ENCODE assay signal across 1 mouse cellular context in genomic region chr9:124425411-124425885, GRCm38 (mm10).
TF ChIP-seq lines count a peak whose summit lies in the region.

No protein-coding gene starts in this region.

TF ChIP-seq in CH12.LX, 34 proteins besides CTCF, POLR2A, EP300 and RAD21 (continued from another document):
- TF ChIP-seq SMC3 (IDR thresholded peaks at IDR 0.05; ENCODE audit: low read depth, low read length) (no peak), NELFE (IDR thresholded peaks at IDR 0.05; ENCODE audit: low read depth, low read length) (no peak; the same call in 1 of the 2 replicates), ETS1 (conservative IDR thresholded peaks at IDR 0.05; ENCODE audit: low read depth, low read length) (peak; percentile 87), MYC (IDR thresholded peaks at IDR 0.05; ENCODE audit: low read depth, low read length) (0 out of 2 replicates have a peak, but pooled peaks have one; percentile 57), JUND (conservative IDR thresholded peaks at IDR 0.05; ENCODE audit: low read depth, low read length) (peak; percentile 42; the same call in 1 of the 2 replicates), MXI1 (IDR thresholded peaks at IDR 0.05; ENCODE audit: low read depth, low read length) (peak; percentile 75), USF2 (conservative IDR thresholded peaks at IDR 0.05; ENCODE audit: low read depth, low read length) (no peak), CHD1 (IDR thresholded peaks at IDR 0.05; ENCODE audit: low read depth, low read length) (peak; percentile 77; the same call in 1 of the 2 replicates), TCF12 (IDR thresholded peaks at IDR 0.05; ENCODE audit: low read depth, low read length) (peak; percentile 57), RCOR1 (conservative IDR thresholded peaks at IDR 0.05; ENCODE audit: low read depth, low read length) (peak; percentile 60; the same call in 1 of the 2 replicates), ZNF384 (IDR thresholded peaks at IDR 0.05; ENCODE audit: low read depth, low read length) (no peak; the same call in 1 of the 2 replicates), GABPA (IDR thresholded peaks at IDR 0.05; ENCODE audit: insufficient replicate concordance, low read depth, low read length) (peak; percentile 96), IRF4 (IDR thresholded peaks at IDR 0.05; ENCODE audit: low read depth, low read length) (peak; percentile 55; the same call in 1 of the 2 replicates)
